Mouse (Mus musculus) G1E (cell line): ENCODE measurements at regions not wholly inside any gene's neighbourhood (a gene's known extent, or its start where the extent isn't known, plus 50 kb on each side); places are given as distances from the start of the nearest gene placed in this dataset.

ENCODE experiments used
- CTCF ChIP-seq: IDR thresholded peaks from 2 replicates; pipeline ENCODE4 v1.5.1; 2012; ENCODE audit warnings: low read depth, low read length, inconsistent platforms, mixed read lengths
- GATA1 ChIP-seq: IDR thresholded peaks from 2 replicates; pipeline ENCODE4 v1.6.1; 2012; ENCODE audit warnings: borderline replicate concordance, low read length, inconsistent platforms, mixed read lengths
- GATA2 ChIP-seq: IDR thresholded peaks from 2 replicates; pipeline ENCODE4 v1.6.1; 2012; ENCODE audit warnings: low read depth, low read length, inconsistent platforms, borderline replicate concordance
- POLR2AphosphoS5 ChIP-seq: IDR thresholded peaks from 2 replicates; pipeline ENCODE4 v1.6.1; 2012; ENCODE audit warnings: low read depth, low read length, inconsistent platforms; ENCODE audit not compliant: insufficient replicate concordance
- TAL1 ChIP-seq: conservative IDR thresholded peaks from 2 replicates; pipeline ENCODE4 v1.6.1; 2012; ENCODE audit warnings: low read depth, low read length, inconsistent platforms, mixed read lengths

DNA sequence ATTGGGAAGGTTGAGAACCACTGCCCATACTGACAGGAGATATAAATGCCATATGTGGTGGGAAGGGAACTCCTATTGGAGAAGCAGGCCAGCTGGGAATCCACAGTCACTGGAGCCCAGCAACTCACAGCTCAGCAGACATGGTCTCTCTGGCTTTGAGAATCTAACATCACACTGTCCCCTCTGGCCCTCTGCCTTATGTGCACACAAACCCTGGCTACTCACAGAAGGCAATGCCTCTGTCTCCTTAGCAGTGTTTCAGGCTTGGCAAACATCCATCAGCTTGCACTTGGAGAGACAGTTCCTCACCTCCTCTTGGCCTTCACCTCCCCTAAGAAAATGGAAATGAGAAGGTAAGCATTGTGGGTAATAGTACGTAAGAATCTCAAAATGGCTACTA, 188.2 kb upstream of the Mgmt start:
- TF ChIP-seq CTCF (no peak), POLR2AphosphoS5 (no peak), GATA1 (no peak), TAL1 (no peak), GATA2 (no peak)
